Mouse (Mus musculus) MEL (cell line): ENCODE measurements around the gene Gm37240. TPM values are rescaled to one million over a fixed set of nuclear protein-coding genes. Genes with fewer than 3 reads are reported as not detected.

Experiments
- DNase-seq: peaks from one replicate; pipeline ENCODE4 v3.0.0; 2011; ENCODE audit warnings: low read depth, low spot score
- H3K27ac ChIP-seq: 2 replicates; pipeline ENCODE4 v1.5.1; 2012; ENCODE audit warnings: low read depth, mild to moderate bottlenecking, control low read depth, low read length, moderate library complexity; ENCODE audit not compliant: control insufficient read depth
- H3K27me3 ChIP-seq, 2 experiments: fragments of 150-350 bp in 1 of 2; sonication (generic) in 1 of 2; 2 replicates each; pipeline ENCODE4 v1.6.1; 2012; ENCODE audit warnings: low read length in 2 of 2, mild to moderate bottlenecking in 2 of 2, improper control_type of control experiment in 1 of 2, moderate library complexity in 1 of 2; ENCODE audit not compliant: insufficient read depth in 2 of 2, control insufficient read depth in 1 of 2
- H3K36me3 ChIP-seq, 2 experiments: 2 replicates each; pipeline ENCODE4 v1.6.1; 2012 to 2014; ENCODE audit warnings: low read length in 2 of 2, improper control_type of control experiment in 1 of 2, inconsistent platforms in 1 of 2, mild to moderate bottlenecking in 1 of 2; ENCODE audit not compliant: insufficient read depth in 2 of 2, control insufficient read depth in 1 of 2
- H3K4me1 ChIP-seq, 2 experiments: fragments of 150-350 bp in 1 of 2; sonication (generic) in 1 of 2; 2 replicates each; pipeline ENCODE4 v1.6.1; 2012; ENCODE audit warnings: low read length in 2 of 2, improper control_type of control experiment in 1 of 2, mild to moderate bottlenecking in 1 of 2; ENCODE audit not compliant: insufficient read depth in 2 of 2, control insufficient read depth in 1 of 2
- H3K4me3 ChIP-seq, 2 experiments: fragments of 150-350 bp in 1 of 2; sonication (generic) in 1 of 2; 2 replicates each; pipeline ENCODE4 v1.5.1; 2012; ENCODE audit warnings: low read depth in 2 of 2, low read length in 2 of 2, mild to moderate bottlenecking in 2 of 2, moderate library complexity in 2 of 2, control low read depth in 1 of 2, improper control_type of control experiment in 1 of 2; ENCODE audit not compliant: control insufficient read depth in 1 of 2, insufficient read depth in 1 of 2
- H3K79me2 ChIP-seq: 2 replicates; pipeline ENCODE4 v1.6.1; 2012; ENCODE audit warnings: mild to moderate bottlenecking, low read length, moderate library complexity; ENCODE audit not compliant: control insufficient read depth, poor library complexity, insufficient read depth
- H3K9ac ChIP-seq: 2 replicates; pipeline ENCODE4 v1.6.1; 2012; ENCODE audit warnings: low read depth, mild to moderate bottlenecking, control low read depth, low read length, moderate library complexity; ENCODE audit not compliant: control insufficient read depth, poor library complexity, severe bottlenecking
- H3K9me3 ChIP-seq: fragments of 150-350 bp; sonication (generic); replicated peaks from 2 replicates; pipeline ENCODE4 v1.6.1; 2012; ENCODE audit warnings: mild to moderate bottlenecking, low read length, improper control_type of control experiment, moderate library complexity; ENCODE audit not compliant: insufficient read depth
- BHLHE40 ChIP-seq: IDR thresholded peaks from 2 replicates; pipeline ENCODE4 v1.6.1; 2012; ENCODE audit warnings: low read depth, mild to moderate bottlenecking, inconsistent platforms, low read length, improper control_type of control experiment, borderline replicate concordance
- CHD1 ChIP-seq: IDR thresholded peaks from 2 replicates; pipeline ENCODE4 v1.6.1; 2012; ENCODE audit warnings: low read depth, mild to moderate bottlenecking, inconsistent platforms, low read length, improper control_type of control experiment
- CTCF ChIP-seq, 3 experiments: IDR thresholded peaks in 2 of 3; conservative IDR thresholded peaks in 1 of 3; 2 replicates each; pipeline ENCODE4 v1.5.1; 2011 to 2012; ENCODE audit warnings: low read length in 3 of 3, low read depth in 2 of 3, mild to moderate bottlenecking in 2 of 3, improper control_type of control experiment in 1 of 3, inconsistent platforms in 1 of 3, mixed read lengths in 1 of 3, moderate library complexity in 1 of 3; ENCODE audit not compliant: control insufficient read depth in 1 of 3, insufficient read depth in 1 of 3, poor library complexity in 1 of 3, severe bottlenecking in 1 of 3
- ELF1 ChIP-seq: IDR thresholded peaks from 2 replicates; pipeline ENCODE4 v1.6.1; 2014; ENCODE audit warnings: low read depth, mild to moderate bottlenecking, inconsistent platforms, low read length, improper control_type of control experiment, moderate library complexity
- ETS1 ChIP-seq: IDR thresholded peaks from 2 replicates; pipeline ENCODE4 v1.6.1; 2012; ENCODE audit warnings: low read depth, mild to moderate bottlenecking, inconsistent platforms, low read length, improper control_type of control experiment, moderate library complexity
- GATA1 ChIP-seq: IDR thresholded peaks from 2 replicates; pipeline ENCODE4 v1.6.1; 2011; ENCODE audit warnings: low read depth, low read length, improper control_type of control experiment
- HCFC1 ChIP-seq: IDR thresholded peaks from 2 replicates; pipeline ENCODE4 v1.6.1; 2012; ENCODE audit warnings: low read depth, mild to moderate bottlenecking, inconsistent platforms, low read length, improper control_type of control experiment, moderate library complexity
- JUND ChIP-seq: IDR thresholded peaks from 2 replicates; pipeline ENCODE4 v1.6.1; 2011; ENCODE audit warnings: low read depth, mild to moderate bottlenecking, improper control_type of control experiment, low read length
- MAFK ChIP-seq: IDR thresholded peaks from 2 replicates; pipeline ENCODE4 v1.6.1; 2011; ENCODE audit warnings: low read depth, mild to moderate bottlenecking, low read length, improper control_type of control experiment, borderline replicate concordance
- MXI1 ChIP-seq: IDR thresholded peaks from 2 replicates; pipeline ENCODE4 v1.6.1; 2011; ENCODE audit warnings: mild to moderate bottlenecking, low read depth, low read length, improper control_type of control experiment
- MYC ChIP-seq: IDR thresholded peaks from 2 replicates; pipeline ENCODE4 v1.6.1; 2011; ENCODE audit warnings: low read depth, mild to moderate bottlenecking, low read length, improper control_type of control experiment, moderate library complexity
- POLR2AphosphoS2 ChIP-seq: IDR thresholded peaks from 2 replicates; pipeline ENCODE4 v1.6.1; 2011; ENCODE audit warnings: low read length, improper control_type of control experiment
- POLR2AphosphoS5 ChIP-seq: IDR thresholded peaks from 2 replicates; pipeline ENCODE4 v1.6.1; 2012; ENCODE audit warnings: low read depth, borderline replicate concordance, mild to moderate bottlenecking, inconsistent platforms, low read length, moderate library complexity, mixed read lengths
- RCOR1 ChIP-seq: IDR thresholded peaks from 2 replicates; pipeline ENCODE4 v1.6.1; 2012; ENCODE audit warnings: low read depth, mild to moderate bottlenecking, inconsistent platforms, low read length, improper control_type of control experiment
- SIN3A ChIP-seq: IDR thresholded peaks from 2 replicates; pipeline ENCODE4 v1.6.1; 2012; ENCODE audit warnings: low read length, improper control_type of control experiment, inconsistent platforms
- TBP ChIP-seq: IDR thresholded peaks from 2 replicates; pipeline ENCODE4 v1.8.0; 2011; ENCODE audit warnings: low read depth, low read length, improper control_type of control experiment
- USF1 ChIP-seq: IDR thresholded peaks from 2 replicates; pipeline ENCODE4 v1.6.1; 2014; ENCODE audit warnings: low read depth, mild to moderate bottlenecking, inconsistent platforms, low read length, improper control_type of control experiment, moderate library complexity
- USF2 ChIP-seq, 2 experiments: IDR thresholded peaks; 2 replicates each; pipeline ENCODE4 v1.6.1; 2011 to 2012; ENCODE audit warnings: improper control_type of control experiment in 2 of 2, low read length in 2 of 2, borderline replicate concordance in 1 of 2, inconsistent platforms in 1 of 2, low read depth in 1 of 2, mild to moderate bottlenecking in 1 of 2; ENCODE audit not compliant: insufficient read depth in 1 of 2
- ZC3H11A ChIP-seq: IDR thresholded peaks from 2 replicates; pipeline ENCODE4 v1.6.1; 2012; ENCODE audit warnings: low read depth, mild to moderate bottlenecking, inconsistent platforms, low read length, improper control_type of control experiment
- ZNF384 ChIP-seq: IDR thresholded peaks from 2 replicates; pipeline ENCODE4 v1.6.1; 2012; ENCODE audit warnings: low read depth, mild to moderate bottlenecking, inconsistent platforms, low read length, improper control_type of control experiment
- polyA plus RNA-seq, 2 experiments: library from polyadenylated mRNA; stranded (reverse) in 1 of 2; unstranded in 1 of 2; fragments of >175 nt in 1 of 2; fragments of >200 nt in 1 of 2; gene quantifications; 2 replicates each; pipeline versions ENCODE4 v1.2.1 to v1.2.4; 2012; ENCODE audit warnings: low replicate concordance in 2 of 2, low read depth in 1 of 2; ENCODE audit not compliant: insufficient read length in 2 of 2, insufficient read depth in 1 of 2, missing spikeins in 1 of 2
- total RNA-seq: library from RNA; depleted of rRNA; stranded (reverse); fragments of 300-350 nt; gene quantifications from 2 replicates; pipeline ENCODE4 v1.2.3, GENCODE M21; 2012

Gene Gm37240
- total and polyA plus RNA-seq, 3 experiments, result 0.04 TPM; not detected in 2

GRCm38 (mm10) chr3:85713936-85714709, 173.2 kb downstream of the Gm37240 start:
- Histone ChIP-seq H3K9me3 (no peaks in the 10 kb centered on the region), H3K79me2 (no peaks in the 10 kb centered on the region), H3K36me3 (no peaks in the 10 kb centered on the region), H3K27ac (no peak overlapping the region), H3K4me1 (0 out of 4 replicates have a peak, but pooled peaks cover 0 to 3% of the 10 kb centered on the region in 2 experiments), H3K9ac (no peak overlapping the region), H3K4me3 (no peak overlapping the region), H3K27me3 (no peaks in the 10 kb centered on the region; a peak in 1 of 4 replicates)
- TF ChIP-seq MAFK (no peak), HCFC1 (no peak), USF1 (no peak), CTCF (IDR thresholded peaks at IDR 0.05 in 2 of 3, conservative IDR thresholded peaks at IDR 0.05 in 1 of 3; ENCODE audit: control insufficient read depth in 1 of 3, insufficient read depth in 1 of 3, low read depth in 2 of 3, low read length in 3 of 3, poor library complexity in 1 of 3, severe bottlenecking in 1 of 3) (no peak), POLR2AphosphoS2 (no peak), CHD1 (no peak), MYC (no peak), USF2 (IDR thresholded peaks at IDR 0.05; ENCODE audit: borderline replicate concordance in 1 of 2, insufficient read depth in 1 of 2, low read depth in 1 of 2, low read length in 2 of 2) (no peak), ETS1 (no peak), MXI1 (no peak), SIN3A (no peak), POLR2AphosphoS5 (no peak), ZC3H11A (no peak), JUND (no peak), ZNF384 (no peak), TBP (no peak), ELF1 (no peak), BHLHE40 (no peak)
- DNase-seq, result no peak

GRCm38 (mm10) chr3:85710695-85711094, 176.6 kb downstream of the Gm37240 start:
- H3K27ac ChIP-seq, result no peak overlapping the region
- no peak overlapping the region for H3K4me3 ChIP-seq
- TF ChIP-seq GATA1, result peak; percentile 58
- TF ChIP-seq TBP, result no peak
- peak; percentile 26; the same call in 1 of the 2 replicates for TF ChIP-seq RCOR1
- DNase-seq, result peak; percentile 77
- H3K36me3 ChIP-seq, result no peaks in the 10 kb centered on the region
- H3K27me3 ChIP-seq, result no peaks in the 10 kb centered on the region; a peak in 1 of 4 replicates
- no peaks in the 10 kb centered on the region for H3K9me3 ChIP-seq
- H3K79me2 ChIP-seq, result no peaks in the 10 kb centered on the region
- no peak overlapping the region for H3K9ac ChIP-seq
- 0 out of 4 replicates have a peak, but pooled peaks cover 0 to 3% of the 10 kb centered on the region in 2 experiments for H3K4me1 ChIP-seq
